Mouse (Mus musculus): Measurements from ENCODE around the gene Cenpa.

Gene Cenpa

DNA sequence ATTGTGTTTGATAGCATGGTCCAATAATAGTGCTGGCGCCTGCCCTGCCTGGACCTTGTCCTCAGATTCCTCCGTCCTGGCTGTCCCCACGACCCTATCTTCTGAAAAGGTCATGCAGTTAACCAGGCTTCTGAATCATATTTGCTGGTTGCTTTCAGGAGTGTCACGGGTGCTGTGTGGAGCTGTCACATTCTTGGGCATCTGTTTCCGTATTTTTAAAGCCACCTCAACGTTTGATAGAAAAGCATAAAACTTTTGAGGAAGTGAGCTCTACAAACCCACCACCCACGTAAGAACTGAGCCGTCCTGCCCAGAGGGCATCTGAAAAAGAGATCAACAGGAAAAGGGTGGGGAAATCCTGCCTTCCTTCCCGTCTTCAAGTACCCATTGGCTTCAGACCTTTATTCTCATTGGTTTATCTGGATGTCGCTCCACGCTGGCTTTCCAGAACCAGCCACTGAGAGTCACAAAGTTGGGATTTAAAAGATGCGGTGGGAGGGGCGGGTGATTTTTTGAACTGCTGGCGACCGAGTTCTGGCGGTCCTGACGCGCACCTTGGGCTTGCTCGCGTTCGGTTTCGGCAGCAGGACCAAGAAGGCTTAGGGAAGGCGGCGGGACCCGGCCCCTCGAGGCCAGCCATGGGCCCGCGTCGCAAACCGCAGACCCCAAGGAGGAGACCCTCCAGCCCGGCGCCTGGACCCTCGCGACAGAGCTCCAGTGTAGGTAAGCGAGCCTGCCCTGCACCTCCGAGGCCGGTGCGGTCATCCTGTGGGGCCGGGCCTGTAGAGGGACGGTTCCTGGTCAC, at the start of gene Cenpa:
Cenpa (plus strand) TSS at position 387 of the 805 bp plus-strand sequence.
- peak; percentile 96 for DNase-seq (ENCODE audit: low read depth, low spot score)

DNA sequence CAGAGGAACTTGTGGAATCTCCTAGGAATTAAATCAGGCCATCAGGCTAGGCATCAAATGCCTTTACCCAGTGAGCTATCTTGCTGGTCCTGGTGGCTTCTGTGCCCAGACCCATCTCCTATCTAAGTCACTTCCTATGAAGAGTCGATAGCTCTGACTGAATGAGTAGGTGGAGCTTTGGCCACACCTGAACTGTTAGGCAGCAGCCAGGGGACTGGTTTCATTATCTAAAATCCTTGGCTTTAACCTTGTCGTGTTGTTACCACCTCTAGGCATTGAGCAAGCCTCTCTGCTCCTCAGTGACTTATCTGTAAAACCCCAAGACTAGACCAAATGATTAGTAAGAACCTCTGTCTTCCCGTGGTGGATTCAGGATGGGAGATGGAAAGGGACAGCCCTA, 49.2 kb upstream of the Cenpa start:
- DNase-seq (ENCODE audit: low read depth, low spot score) = no peak

DNA sequence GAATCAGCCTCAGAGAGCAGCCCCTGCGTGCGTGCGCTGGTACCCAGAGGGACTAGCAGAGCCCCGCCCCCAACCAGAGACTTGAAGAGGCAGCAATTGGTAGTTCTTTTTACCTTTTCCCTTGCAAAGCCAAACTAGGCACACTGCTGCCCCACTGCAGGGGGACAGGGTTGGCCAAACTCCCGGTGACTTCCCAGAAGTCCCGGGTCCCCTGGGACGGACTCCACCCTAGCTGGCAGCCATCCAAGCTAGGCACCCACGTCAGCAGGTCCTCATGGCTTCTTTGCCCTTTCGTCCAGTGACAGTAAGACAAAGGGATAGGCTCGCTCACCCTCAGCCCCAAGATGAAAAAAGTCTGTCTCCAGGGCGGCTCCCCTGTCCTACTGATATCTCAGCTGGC, 48.7 kb upstream of the Cenpa start:
- DNase-seq (ENCODE audit: low read depth, low spot score) = no peak

DNA sequence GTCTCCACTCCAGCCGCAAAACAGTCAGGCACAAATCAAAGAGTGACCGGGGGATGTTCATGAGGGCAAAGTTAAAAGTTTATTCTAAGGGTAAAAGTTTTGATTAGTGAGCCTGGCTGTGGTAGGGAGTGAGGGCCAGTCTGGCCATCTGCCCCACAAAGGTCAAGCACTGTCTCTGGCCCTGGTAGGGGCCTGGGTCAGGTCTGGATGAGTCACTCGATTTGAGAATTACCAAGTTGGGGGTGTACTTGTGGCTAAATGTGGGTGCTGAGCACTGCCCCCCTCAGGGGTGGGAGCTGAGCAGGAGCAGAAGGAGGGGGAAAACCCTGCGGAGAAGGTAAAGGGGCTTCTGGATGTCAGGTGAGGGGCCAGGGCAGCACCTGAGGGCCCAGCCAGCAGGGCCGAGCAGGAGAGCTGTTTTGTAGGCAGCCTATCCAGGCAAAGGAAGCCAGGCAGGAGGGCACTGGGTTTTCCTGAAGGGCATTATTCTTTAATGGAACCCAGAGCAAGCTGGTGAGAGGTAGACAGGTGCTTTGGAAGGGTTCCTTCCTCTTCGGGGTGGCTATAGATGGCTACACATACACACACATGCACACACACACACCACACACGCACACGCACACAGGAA, 48.1 kb upstream of the Cenpa start:
- no peak for DNase-seq (ENCODE audit: low read depth, low spot score)

DNA sequence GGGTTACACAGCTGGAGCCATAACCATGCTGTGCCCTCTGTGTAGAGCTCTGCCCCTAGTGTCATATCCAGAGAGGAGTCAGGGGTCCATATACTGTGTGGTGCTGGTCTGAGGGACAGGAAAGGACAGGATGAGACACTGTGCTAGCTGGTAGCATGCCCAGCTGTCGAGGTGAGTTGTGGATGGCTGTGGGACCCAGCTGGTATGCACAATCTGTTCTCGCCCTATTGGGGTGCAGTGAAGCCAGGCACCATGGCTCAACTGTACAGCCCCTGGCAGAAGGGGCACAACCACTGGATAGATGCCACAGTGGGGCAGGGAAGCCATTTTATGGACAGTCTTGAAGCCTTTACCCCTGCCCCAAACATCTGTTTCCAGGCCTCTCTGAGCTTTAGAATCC, 47.4 kb upstream of the Cenpa start:
- no peak for DNase-seq (ENCODE audit: low read depth, low spot score)

DNA sequence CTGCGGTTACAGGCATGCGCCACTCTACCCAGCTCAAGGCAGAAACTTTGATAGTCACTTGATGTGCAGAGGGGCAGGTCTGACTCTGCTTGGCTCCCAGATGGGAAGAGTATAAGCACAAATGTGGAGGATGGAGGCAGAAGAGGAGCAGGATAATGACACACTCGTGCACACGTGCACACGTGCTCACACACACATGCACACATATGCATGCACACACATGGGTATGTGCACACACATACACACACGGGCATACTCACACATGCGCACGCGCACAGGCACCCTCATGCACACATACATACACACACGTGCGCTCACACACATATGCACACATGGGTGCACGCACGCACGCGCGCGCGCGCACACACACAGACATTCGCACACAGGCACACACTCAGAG, 46.0 kb upstream of the Cenpa start:
- no peak for DNase-seq (ENCODE audit: low read depth, low spot score)

DNA sequence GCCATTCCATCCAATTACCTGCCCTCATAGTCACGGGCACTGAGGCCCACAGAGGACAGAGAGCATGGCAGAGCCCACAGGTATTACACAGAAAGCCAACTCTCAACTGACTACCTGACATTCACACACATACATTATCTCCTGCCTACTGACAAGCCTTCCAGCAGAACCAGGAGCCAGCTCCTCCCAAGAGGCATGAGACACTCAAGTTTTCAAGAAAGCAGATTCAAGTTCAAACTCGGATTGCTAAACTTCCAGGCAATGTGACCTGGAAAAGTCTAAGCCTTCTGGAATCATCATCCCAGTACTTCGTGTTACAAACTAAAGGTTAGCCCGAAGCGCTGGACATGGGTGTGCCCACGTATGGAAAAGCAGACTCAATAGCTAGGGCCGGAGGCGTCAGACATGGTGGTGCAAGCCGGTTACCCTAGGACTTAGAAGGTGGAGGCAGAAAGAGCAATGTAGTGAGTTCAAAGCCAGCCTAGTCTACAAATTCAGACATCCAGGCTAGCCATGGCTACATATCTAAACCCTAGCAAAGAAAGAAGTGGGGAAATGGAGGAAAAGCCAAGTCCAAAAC, 45.3 kb upstream of the Cenpa start:
- DNase-seq (ENCODE audit: low read depth, low spot score) = no peak

DNA sequence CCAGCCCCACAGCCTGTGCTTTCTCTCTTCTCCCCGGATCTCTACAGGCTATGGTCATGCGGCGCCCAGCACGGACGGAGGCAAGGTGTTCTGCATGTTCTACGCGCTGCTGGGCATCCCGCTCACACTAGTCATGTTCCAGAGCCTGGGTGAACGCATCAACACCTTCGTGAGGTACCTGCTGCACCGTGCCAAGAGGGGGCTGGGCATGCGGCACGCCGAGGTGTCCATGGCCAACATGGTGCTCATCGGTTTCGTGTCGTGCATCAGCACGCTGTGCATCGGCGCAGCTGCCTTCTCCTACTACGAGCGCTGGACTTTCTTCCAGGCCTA, 44.8 kb upstream of the Cenpa start:
- DNase-seq (ENCODE audit: low read depth, low spot score) = no peak

DNA sequence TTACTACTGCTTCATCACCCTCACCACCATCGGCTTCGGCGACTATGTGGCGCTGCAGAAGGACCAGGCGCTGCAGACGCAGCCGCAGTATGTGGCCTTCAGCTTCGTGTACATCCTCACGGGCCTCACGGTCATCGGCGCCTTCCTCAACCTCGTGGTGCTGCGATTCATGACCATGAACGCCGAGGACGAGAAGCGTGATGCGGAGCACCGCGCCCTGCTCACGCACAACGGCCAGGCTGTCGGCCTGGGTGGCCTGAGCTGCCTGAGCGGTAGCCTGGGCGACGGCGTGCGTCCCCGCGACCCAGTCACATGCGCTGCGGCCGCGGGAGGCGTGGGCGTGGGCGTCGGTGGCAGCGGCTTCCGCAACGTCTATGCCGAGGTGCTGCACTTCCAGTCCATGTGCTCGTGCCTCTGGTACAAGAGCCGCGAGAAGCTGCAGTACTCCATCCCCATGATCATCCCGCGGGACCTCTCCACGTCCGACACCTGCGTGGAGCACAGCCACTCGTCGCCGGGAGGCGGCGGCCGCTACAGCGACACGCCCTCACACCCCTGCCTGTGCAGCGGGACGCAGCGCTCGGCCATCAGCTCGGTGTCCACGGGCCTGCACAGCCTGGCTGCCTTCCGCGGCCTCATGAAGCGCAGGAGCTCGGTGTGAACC, 44.3 kb upstream of the Cenpa start:
- peak; percentile 24 for DNase-seq (ENCODE audit: low read depth, low spot score)

DNA sequence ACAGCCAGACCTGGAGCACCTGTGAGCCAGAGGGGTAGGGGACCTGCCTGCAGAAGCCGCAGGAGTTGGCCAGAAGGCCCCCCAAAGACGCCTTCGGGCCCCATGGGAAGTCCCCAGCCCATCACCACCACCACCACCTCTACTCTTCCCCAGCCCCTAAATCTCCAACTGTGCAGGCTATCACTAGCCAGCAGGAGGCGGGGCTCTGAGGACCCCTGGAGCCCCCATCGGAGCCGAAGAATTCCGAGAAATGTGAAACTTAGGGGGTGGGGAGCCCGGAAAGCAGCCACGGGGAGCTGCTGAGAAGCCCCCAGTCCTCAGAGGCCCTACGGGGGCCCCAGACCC, 43.8 kb upstream of the Cenpa start:
- peak; percentile 30 for DNase-seq (ENCODE audit: low read depth, low spot score)

DNA sequence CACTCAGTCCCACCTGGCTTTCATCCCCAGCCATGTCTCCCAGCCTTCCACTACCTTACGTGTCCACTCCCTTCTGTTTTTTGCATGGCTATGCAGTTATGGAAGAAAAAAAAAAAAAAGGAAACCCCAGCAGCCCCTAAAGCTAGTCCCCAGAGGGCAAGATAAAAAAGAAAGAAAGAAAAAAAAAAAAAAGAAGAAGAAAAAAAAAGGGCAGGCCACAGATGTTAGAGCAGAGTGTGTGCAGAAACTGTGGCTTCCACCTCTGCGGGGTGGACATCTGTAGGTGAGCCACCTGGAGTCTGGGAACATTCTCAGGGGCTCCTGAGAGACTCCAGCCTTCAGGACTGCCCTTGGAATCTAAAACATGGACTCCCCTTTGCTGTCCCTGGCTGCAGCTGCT, 43.2 kb upstream of the Cenpa start:
- DNase-seq (ENCODE audit: low read depth, low spot score) = no peak

DNA sequence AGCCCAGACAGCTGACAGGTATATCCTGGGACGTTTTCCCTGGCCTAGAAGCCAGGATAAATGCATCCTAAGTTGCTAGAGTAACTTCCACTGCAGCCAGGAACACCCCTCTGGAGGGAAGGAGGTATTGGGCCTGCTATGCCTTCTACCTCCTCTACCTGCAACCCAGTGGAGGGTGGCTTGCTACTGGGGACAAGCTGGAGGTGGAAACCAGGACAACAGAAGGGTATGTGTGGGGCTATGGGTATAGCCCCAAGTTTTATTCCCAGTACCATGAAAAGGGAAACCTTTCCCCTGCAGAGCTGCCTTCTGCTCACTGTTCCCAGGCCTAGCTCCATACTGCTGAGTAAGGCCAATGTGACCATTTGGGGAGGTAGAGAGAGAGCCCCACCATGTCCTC, 42.3 kb upstream of the Cenpa start:
- DNase-seq (ENCODE audit: low read depth, low spot score) = no peak

DNA sequence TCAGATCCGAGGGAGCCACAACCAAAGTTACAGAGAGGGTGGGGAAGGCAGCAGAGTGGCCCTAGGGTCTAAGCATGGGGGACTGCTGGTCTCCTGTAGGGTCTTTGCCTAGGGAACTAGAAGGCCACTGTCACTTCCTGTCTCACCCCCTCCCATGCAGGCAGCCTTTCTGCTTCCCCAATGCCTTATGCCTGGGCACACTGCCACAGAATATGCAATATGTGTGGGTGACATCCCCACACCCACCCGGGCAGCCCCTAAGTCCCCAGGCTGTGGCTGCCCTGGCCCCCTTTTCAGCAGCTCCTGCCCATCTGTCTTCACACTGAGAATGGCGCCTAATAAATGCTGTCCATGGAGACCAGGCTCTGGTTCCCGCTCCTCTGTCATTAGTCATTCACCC, 41.7 kb upstream of the Cenpa start:
- no peak for DNase-seq (ENCODE audit: low read depth, low spot score)

DNA sequence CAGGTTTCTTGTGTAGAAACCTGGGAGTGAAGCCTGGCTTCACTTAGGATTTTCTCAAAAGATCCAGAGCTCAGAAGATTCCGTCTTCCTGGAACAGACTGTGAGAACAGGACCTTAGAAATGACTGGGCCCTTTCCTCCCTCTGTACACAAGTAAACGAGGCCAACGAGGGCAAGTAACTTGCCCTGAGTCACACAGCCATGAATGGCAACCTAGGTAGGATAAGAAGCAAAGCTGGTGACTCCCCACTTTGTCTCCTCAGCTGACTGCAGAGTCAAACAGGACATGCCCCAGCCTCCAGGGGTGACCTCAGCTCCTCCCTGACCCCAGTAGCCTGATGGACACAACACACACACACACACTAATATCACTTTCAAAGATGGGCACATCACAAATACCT, 41.2 kb upstream of the Cenpa start:
- no peak for DNase-seq (ENCODE audit: low read depth, low spot score)

DNA sequence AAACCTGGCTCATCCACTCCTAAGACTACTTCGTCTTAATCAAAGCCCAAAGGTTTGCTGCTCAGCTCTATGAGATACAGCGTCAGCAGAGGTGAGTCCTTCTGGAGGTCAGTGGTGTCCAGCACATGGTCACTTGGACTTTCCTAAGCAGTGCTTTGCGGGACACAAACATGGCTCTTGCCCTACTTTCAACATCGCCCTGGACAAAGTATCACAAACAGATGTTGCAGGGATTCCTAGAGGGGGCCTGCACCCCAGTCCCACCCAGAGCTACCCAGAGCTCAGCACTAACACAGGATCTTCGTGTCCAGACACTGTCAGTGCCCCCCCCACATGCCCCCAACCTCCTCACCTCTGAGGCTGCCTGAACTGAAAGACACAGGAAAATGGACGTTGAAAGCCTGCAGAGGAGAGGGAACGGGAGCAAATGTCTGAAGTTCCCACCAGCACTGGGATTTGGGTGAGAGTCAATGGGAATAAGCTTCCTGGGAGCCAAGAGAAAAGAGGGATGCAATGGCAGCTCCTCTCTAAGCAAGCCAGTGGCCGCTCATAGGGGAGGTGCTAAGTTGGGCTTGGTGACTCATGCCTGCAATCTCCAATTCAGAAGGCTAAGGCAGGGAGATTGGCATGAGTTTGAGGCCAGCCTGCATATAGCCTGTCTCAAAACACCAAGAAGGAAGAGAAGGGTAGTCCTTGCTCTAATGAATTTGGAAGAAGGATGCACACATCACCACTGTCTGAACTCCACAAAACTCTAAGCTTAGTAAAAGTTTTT, 40.1 kb upstream of the Cenpa start:
- DNase-seq (ENCODE audit: low read depth, low spot score) = no peak

DNA sequence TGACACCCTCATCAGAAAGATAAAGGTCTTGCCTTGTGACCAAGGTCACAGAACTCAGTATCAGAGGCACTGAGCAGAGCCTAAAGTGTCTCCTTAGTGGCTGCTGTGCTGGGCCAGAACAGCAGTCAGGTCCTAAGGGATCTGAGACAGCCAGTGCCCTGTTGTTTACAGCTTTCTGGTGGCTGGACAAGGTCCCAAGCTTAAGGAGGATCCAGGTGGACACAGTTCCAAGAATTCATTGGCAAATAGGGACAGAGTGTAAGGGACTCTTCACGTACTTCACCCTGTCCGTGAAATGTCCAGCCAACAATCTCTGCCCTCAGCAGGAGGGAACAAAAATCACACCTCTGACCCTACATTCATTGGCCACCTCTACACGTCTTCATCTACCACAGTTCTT, 38.1 kb upstream of the Cenpa start:
- no peak for DNase-seq (ENCODE audit: low read depth, low spot score)

DNA sequence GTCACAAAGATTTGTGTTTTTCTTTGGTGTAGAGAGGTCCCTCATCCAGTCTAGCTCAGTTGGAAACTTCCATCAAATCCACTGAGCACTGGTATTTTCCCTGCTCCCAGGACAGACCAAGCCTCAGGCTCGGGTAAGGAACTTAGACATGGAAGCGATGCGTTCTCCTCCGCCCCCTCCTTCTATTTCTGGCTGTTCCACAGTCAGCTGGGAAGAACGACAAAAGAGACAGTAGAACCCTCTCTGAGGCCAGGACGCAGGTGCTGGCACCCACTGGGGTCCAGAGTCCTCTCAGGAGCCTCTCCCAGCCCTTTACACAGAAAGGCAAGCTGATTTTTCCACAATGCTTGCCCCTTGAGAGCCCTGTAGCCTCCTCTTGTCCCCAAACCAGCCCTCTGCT, 36.2 kb upstream of the Cenpa start:
- DNase-seq (ENCODE audit: low read depth, low spot score) = no peak

DNA sequence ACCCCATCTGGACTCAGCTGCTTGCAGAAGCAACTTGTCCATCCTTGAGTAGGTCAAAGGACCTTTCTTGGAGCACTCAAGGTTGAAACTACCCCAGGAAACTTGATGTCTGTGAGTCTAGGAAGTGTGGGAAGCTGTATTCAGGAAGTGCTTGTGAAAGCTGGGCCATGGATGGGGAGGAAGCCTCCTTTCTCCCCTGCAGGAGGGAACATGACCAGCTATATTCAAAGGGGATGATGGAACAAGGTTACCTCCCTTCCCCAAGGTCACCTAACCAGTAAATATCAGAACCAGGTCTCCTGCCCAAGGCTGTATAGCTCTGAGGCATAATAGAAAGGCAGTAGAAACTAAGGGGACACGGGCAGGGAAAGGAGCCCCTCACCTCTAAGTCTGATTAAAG, 34.4 kb upstream of the Cenpa start:
- DNase-seq (ENCODE audit: low read depth, low spot score) = no peak

DNA sequence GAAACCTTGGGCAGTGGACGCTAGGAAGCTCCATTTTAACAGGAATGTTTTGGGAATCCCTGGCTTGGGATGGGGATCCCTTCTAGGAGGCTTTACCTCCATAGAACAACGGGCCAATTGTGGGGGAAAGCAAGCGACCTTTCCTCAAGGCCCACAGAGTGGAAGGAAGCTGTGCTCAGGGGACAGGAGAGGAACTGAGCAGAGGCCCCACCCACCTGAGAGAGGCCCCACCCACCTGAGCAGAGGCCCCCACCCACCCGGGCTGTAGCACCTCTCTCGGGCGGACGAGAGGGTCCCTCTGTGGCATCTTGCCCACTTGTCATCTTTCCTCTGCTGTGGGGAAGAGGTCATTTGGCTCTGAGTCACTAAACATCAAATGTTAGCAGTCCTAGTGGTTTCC, 29.6 kb upstream of the Cenpa start:
- no peak for DNase-seq (ENCODE audit: low read depth, low spot score)

DNA sequence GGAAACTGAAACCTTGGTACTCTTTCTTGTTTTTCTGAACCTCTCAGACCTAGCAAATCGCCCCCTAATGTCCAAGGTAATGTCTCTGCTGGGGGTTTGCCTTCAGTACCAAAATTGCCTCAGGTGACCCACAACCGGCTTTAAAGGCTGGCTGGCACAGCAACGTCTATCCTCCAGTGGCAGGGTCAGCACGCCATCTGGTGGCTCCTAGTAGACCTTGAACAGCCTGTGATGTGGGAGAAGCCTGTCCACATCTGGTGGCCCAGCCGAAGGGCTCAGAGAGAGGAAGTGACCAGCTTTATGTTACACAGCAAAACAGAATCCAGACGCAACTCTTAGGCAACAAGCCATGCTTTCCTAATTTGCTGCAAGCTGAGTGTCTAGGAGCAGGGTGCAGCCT, 28.5 kb upstream of the Cenpa start:
- DNase-seq (ENCODE audit: low read depth, low spot score) = peak; percentile 69

DNA sequence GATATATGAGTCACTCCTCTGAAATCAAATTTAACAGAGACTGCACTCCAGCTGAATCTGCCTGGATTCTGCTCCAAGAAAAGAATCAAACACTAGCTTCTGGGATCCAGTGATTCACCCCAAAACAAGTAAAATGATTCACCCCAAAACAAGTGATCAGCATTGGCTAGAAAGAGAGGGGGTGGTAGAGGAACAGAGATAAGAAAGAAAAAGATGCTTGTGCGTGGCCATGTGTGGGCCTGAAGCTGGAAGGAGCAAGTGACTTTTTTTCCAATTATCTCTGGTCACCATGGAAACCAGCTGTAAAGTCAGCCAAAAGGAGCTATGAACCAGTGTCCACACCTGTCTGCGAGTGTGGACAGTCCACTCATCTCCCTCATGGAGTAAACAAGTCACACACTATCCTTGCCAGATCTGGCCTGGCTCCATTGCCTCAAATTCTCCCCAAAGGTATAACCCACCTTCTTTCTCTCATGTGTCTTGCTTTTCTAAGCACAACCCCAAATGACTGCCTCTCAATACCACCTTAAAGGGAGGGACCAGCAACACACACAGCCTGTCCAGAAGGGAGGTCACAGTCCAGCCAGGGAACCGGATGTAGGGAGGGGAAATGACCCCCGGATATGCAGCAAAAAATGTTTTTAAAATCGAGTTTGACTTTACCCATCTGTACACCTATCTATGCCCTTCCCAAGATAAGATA, 22.9 kb upstream of the Cenpa start:
- no peak for DNase-seq (ENCODE audit: low read depth, low spot score)

DNA sequence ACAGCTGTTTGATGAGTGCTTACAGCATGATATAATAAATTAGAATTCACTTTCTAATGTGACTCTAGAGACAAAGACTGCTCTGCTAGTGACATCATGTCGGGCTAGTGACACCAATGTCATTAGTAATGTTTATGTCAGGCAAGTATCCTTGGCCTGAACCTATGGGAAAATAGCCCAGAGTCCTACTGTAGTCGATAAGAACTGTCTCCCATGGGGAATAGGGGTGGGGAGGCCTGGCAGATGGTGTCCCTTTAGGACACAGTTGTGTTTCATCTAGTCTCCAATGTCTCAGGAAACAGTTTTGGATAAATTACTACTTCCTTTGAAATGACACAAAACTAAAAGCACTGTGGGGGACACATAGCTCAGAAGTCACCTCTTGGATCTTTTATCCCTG, 20.5 kb upstream of the Cenpa start:
- DNase-seq (ENCODE audit: low read depth, low spot score) = no peak

All from forelimb bud, embryonic 11.5 days (tissue).